Comparison of ENCODE assay signal across 12 mouse cellular contexts in genomic region chr16:87702881-87703280, GRCm38 (mm10).
"Had no signal": no experiment of that assay in that cellular context is flagged by ENCODE, and none has a peak within 500 bp of the region (broad histone marks: within the 10 kb centered on the region; RNA-seq: fewer than 3 reads in every experiment).

No protein-coding gene starts in this region.

- H3K9ac ChIP-seq: kidney, embryonic 15.5 days; midbrain, embryonic 12.5 days; stomach, embryonic 15.5 days had no signal

- ATAC-seq: inflammation-experienced regulatory T-cells, adult 6 months; midbrain, embryonic 16.5 days had no signal

- H3K4me3 ChIP-seq: kidney, embryonic 15.5 days; left cerebral cortex, adult 2 months; limb, embryonic 10.5 days; midbrain, embryonic 12.5 days; stomach, embryonic 15.5 days had no signal

- H3K36me3 ChIP-seq: kidney, embryonic 15.5 days; limb, embryonic 10.5 days; midbrain, embryonic 12.5 days; stomach, embryonic 15.5 days had no signal

- DNase-seq: kidney, adult 18-20 months; kidney, postnatal 14 days; lung, postnatal 10 days; right cerebral cortex, postnatal 14 days; thymus, postnatal 4 days had no signal

- H3K27ac ChIP-seq: kidney, embryonic 15.5 days; left cerebral cortex, adult 2 months; limb, embryonic 10.5 days; midbrain, embryonic 12.5 days; stomach, embryonic 15.5 days had no signal

- H3K4me2 ChIP-seq: kidney, embryonic 15.5 days; midbrain, embryonic 12.5 days; stomach, embryonic 15.5 days had no signal

- H3K27me3 ChIP-seq: kidney, embryonic 15.5 days; stomach, embryonic 15.5 days had no signal

- H3K9me3 ChIP-seq: kidney, embryonic 15.5 days; limb, embryonic 10.5 days; midbrain, embryonic 12.5 days; stomach, embryonic 15.5 days had no signal
